Mouse (Mus musculus) left cerebral cortex, adult 8-10 months (tissue): ENCODE measurements around the gene Cpvl. TPM values are rescaled to one million over a fixed set of nuclear protein-coding genes. Genes with fewer than 3 reads are reported as not detected.

Experiments
- DNase-seq, 2 experiments: peaks; one replicate each; pipeline ENCODE4 v3.0.0; 2022; ENCODE audit warnings: low spot score in 2 of 2
- total RNA-seq, 4 experiments: library from RNA; stranded (reverse); gene quantifications; 2 replicates each; pipeline ENCODE4 v1.2.4; 2022

Gene Cpvl
- not detected for total RNA-seq

GRCm38 (mm10) chr6:53978571-53978970, at the start of gene Cpvl:
Gene Cpvl, minus strand, starts transcription at chr6:53978671.
- DNase-seq = no peak

DNA sequence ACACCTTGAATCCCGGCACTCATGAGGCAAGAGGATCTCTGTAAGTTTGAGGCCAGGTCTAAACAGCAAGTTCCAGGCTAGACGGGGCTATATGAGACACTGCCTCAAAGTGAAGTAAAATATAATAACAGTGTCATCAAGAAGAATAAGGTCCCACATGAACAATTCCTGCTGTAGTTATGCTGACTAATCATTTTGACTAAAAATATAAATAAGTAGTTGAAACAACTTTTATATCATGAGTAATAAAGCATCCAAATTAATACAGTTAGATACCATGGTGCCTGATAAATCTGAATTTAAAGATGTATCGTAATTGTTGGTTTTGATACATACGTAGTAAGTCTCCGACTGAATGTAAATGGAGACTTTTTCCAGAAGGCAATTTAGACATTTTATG, 45.4 kb upstream of the Cpvl start:
- DNase-seq = no peak

DNA sequence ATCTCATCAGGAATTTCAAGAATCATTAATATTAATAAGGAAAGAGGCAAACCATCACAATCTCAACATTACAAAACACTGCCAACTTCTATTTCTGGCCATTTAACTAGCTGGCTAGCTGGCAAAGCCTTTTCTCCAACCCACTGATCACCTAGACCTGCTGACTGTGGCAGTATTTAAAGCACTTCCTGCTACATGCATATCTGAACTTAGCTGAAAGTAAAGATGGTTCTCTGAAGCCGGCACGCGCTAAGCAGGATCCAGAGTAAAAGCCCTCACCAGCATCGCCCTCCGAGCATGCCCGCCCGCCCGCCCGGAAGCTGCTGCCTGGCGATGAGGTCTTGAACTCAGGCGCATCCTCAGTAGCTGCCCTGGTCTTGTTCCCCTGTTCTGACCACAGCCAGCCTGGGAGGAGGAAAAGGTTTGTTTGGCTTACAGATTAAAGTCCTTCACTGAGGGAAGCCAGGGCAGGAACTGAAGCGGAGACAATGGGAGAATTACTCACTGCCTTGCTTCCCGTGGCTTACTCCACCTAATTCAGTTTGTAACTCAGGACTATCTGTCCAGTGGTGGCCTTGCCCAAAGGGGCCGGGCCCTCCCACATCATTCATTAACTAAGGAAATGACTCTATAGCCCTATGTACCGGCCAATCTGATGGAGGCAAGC, 42.8 kb upstream of the Cpvl start:
- no peak for DNase-seq

DNA sequence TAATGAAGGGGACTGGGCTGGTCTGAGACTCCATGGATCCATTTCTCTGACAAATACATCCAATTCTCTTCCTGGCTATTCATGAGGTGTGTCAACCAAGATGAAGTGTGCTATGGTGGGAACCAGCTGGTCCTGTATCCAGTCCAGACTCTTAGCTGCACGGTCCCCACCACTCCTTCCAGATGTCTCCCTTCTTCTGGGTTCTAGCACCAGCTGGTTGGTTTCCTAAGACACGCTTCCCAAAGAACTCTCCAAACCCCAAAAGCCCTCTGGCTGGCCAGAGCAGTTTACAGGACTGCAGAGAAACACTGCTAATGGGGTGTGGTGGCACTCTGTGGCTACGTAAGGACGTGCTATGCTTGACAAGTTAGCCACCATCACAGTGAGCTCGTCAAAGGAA, 40.4 kb upstream of the Cpvl start:
- no peak for DNase-seq

DNA sequence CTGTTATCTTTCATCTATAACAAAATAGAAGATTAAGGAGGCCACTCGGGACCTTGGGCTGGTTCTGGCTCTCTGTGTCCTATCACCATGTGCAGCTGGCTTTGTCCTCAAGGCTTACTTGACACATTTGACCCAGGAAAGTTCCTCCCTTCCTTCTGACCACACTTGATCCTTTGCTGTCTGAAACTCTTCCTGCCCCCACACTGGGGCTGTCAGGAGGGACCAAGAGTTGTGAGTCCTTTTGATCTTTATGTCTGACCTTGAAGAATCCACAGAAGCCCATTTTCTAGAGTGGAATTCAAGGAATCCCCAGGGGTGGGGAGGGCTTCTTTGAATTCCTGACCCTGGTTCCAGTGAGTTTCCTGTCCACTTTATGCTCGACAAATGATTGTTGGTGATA, 39.6 kb upstream of the Cpvl start:
- no peak for DNase-seq

- no peak for DNase-seq
Observed at GRCm38 (mm10) chr6:54012163-54012562, 33.7 kb upstream of the Cpvl start.

GRCm38 (mm10) chr6:54010362-54010761, 31.9 kb upstream of the Cpvl start:
- DNase-seq = no peak

DNA sequence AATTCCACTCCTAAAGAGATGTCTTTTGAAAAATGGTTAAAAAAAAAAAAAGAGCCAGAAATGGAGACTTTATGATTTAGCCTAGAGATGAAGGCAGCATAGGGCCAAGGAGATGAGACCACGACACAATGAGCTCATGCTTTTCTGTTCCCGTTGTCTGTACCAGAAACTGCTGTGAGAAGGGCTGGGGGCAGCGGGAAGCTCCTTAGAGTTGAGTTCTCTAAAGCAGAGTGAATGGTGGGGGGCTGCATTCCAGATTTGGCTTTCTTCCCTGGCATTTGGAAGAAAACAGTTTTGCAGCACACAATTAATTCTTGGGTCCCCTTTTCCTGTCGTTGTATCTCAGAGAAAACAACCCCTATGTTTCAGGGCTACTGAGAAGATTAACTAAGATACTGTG, 30.8 kb upstream of the Cpvl start:
- DNase-seq = no peak

GRCm38 (mm10) chr6:54008448-54009120, 30.1 kb upstream of the Cpvl start:
- DNase-seq = no peak

- no peak for DNase-seq
Observed at GRCm38 (mm10) chr6:54005302-54005701, 26.8 kb upstream of the Cpvl start.

GRCm38 (mm10) chr6:53996226-53996955, 17.9 kb upstream of the Cpvl start:
- no peak for DNase-seq

GRCm38 (mm10) chr6:53995519-53995918, 17.0 kb upstream of the Cpvl start:
- DNase-seq = no peak

DNA sequence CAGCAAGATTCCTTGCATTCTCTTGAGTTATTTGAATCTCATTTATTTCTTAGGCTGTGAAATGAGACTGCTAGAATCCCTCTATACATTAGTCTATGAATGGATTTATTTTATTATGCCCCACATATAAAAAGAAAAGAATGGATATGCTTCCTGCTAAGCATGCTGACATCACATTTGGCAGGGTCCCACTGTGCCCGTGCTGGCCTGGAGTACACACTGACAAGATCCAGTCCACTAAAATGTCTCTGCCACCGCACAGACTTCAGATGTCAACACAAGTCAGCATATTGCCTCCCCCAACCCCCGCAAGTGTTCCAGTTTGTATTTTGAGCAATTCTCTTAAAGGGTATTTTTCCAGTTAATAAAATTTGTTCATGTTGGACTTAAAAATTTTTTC, 13.9 kb upstream of the Cpvl start:
- no peak for DNase-seq

GRCm38 (mm10) chr6:53987235-53987634, 8.8 kb upstream of the Cpvl start:
- DNase-seq = no peak

DNA sequence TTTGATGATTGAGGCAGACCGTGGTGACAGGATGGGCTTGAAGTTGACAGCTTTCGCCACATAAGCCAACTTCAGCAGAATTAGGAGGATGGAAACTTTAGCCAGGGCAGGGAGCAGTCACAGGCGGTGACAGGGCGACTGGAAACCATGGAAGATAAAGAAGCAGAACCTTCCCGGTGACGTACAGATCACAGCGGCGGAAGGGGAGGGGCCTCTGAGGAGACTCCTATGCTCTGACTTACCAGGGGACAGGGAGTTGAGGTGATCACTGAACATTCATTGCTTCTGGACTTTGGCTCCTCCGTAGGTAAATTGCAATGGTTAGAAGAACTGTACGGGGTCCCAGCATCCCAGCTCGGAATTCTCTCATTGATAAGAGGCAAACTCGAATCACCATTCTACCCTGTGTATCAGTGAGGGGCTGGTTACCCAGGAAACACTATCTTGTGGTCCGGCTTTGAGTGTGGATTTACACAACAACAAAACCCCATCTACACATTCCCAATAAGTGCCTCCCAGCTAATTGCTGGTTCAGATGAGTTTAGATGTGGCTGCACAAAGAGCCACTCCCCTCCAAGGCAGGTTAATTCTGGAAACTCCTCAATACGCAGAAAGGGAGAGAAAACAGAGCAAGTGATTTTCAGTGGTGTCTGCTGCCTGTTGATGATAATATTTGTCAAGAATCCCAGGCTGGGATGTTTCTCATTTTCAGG, 8.0 kb upstream of the Cpvl start:
- DNase-seq = no peak

GRCm38 (mm10) chr6:53983820-53984219, 5.3 kb upstream of the Cpvl start:
- no peak for DNase-seq

DNA sequence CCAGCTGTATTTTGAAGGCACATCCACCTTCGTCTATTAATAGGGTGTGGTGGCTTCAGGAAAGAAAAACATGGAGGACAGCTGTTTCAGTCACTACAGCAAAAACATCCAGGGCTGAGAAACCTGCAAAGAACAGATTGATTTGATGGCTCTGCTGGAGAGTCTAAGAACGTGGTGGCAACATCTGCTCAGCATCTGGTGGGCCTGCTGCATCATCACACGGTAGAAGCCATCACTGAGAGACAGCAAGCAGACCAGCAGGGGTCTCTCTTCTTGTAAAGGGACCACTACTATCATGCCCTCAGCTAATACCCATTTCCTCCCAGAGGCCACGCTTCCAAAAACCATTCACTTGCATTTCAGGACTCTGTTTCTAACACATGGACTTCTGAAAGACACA, 4.1 kb upstream of the Cpvl start:
- no peak for DNase-seq

- DNase-seq = no peak
Observed at GRCm38 (mm10) chr6:53982047-53982600, 3.7 kb upstream of the Cpvl start.

DNA sequence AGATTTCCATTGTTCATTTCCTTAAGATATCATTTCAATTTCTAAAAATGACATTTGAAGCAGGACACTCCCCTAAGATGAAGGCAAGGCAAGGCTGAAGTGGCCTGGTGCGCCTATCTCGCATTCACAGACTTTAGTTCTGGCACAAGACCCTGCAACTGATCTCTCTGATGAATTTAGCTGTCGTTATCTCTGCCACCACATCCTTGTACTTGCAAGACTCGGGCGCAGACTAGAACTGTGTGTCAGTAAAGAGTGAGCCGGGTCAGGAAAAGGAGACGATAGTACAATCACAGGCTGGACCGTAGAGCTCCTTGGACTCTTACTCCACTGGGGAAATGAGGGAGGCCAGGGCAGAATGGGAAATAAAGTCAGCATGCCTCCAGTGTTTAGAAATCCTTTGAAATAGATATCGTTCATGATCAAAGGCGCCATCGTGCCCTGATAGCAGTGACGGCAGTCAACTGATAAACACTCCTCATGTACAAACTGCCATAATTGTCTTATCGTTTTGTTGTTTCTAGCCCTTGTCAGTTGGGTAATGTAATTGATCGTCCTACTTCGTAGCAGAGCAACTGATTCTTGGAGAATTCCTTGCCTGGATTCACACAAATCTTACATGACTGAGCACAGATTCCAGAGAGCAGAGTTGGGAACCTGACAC, 2.5 kb upstream of the Cpvl start:
- no peak for DNase-seq

DNA sequence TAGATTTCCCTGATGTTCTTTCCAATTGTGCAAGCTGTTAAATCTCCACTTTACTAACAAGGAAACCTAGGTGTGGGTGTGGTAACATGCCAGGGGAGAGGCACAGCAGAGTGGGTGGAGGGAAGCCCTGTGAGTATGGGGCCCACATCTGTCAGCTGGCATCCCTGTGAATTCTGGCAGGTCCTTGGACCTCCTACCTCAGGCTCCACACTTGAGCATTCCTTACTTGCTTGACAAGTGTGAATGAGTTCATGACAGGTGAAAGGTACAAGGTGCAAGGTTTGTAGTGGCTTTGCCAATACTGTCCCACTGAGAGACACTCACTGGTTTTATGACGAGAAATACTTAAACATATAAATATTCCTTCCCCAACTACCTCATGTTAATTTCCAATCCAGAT, 4.4 kb downstream of the Cpvl start:
- DNase-seq = no peak

- DNase-seq = no peak
Observed at GRCm38 (mm10) chr6:53973468-53973867, 5.0 kb downstream of the Cpvl start.
